Mouse (Mus musculus) lung, postnatal 0 days (tissue): ENCODE measurements at regions not wholly inside any gene's neighbourhood (a gene's known extent, or its start where the extent isn't known, plus 50 kb on each side); places are given as distances from the start of the nearest gene placed in this dataset.

Experiments
- CTCF ChIP-seq: IDR thresholded peaks from 2 replicates; pipeline ENCODE4 v1.5.1; 2016; ENCODE audit warnings: antibody characterized with exemption, mild to moderate bottlenecking
- EP300 ChIP-seq: IDR thresholded peaks from 2 replicates; pipeline ENCODE4 v1.6.1; 2016; ENCODE audit warnings: antibody characterized with exemption, mild to moderate bottlenecking, control low read depth

DNA sequence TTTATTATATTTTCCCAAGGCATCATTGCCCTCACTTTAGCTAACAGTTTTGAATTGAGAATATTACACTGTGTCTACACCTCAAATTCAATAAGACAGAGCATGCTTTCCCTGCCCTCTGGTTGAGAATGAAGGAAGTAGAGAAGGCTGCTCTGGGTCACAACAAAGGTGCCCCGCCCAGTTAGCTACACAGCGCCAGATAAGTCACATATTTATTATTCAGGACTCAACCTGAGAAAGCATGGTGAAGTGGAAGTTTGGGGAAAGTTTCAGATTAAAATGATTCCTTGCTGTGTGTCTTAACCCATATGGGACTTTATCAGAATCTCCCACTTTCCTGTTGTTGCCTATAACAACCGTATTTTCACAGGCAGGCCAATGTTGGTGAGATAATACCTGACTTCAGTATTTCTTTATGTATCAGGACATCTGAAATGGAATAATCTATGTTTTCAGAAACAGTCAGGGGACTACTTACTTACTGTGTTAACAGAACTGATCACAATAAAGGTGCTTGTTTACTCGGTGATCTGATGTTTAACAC is 276.9 kb upstream of the Ldb2 start:
- TF ChIP-seq CTCF = no peak
- no peak for TF ChIP-seq EP300
